Mouse (Mus musculus): ENCODE data around the gene Map1b.

- no peak for TF ChIP-seq POLR2A (IDR thresholded peaks at IDR 0.05; ENCODE audit: low read depth, low read length)
- no peak for TF ChIP-seq CTCF (IDR thresholded peaks at IDR 0.05; ENCODE audit: borderline replicate concordance, insufficient read depth, low read length)
Observed at GRCm38 (mm10) chr13:99503370-99503979, 12.9 kb downstream of the Map1b start.

Measured in embryonic fibroblast, embryonic 13.5 days (primary cell).